Comparison of ENCODE assay signal across 8 mouse cellular contexts in the genomic region with DNA sequence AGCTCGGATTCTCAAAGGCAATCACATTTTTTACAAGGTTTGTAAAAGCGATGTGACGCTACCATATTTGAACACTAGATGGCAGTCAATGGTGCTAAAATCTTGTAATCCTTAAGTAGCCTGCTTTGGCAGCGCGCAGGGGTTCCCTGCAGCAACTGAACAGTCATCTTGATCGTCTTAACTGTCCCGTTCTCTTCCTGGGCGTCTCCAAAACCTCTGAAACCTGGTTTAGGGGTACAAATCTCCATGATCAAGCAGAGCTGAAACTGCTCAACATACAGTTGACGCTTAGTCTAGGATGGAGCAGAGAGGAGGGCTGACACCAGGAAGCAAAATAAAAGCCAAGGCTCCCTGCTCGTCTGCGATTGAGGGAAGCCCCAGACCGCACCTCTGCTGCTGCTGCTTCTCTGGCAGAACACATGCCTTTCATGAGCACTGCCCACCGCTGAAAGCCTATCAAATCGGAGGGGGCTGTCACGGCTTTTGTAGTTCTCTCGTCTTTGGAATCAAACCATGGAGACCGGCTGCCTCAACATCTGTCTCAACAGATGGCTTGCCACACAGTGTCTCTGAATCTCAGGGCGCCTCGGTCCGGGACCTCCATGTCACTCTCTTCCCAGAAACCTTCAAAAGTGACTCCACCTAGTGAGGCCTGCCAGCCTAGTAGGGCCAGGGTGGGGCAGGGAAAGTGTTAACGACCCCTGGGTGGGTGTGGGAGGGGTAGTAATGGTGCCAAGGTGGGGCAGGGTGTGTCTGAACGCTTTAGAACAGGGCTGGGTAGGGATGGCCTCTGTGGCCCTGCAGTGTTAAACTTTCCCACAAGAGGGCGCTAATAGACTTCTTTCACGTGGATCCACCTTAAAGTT. TPM values are rescaled to one million over a fixed set of nuclear protein-coding genes. Genes with fewer than 3 reads are reported as not detected.
DNase-seq lines count a peak whose midpoint lies in the region; ATAC-seq and TF ChIP-seq lines count a peak whose summit lies in the region.

No protein-coding gene starts in this region.

- in situ Hi-C loops in Patski (cut with MboI; ENCODE audit: low pct_unique_long_range_greater_than_20kb): loop anchor here (5.0 to 25.0 kb wide), 3 partner anchors 378 to 675 kb away; no protein-coding TSS in a partner anchor

- CTCF ChIA-PET in Patski (lab: Charles Lee): interaction anchor here (0.6 to 2.6 kb wide), 11 partner anchors 8 to 371 kb away, joined by 3 to 17 read pairs (median 3); partner anchors contain the start of gene Zdhhc13

- peak overlapping the region; percentile 42 for H3K4me3 ChIP-seq in hindbrain, embryonic 13.5 days

- peaks cover 9% of the 10 kb centered on the region for H3K27me3 ChIP-seq in Patski
- peaks cover 15% of the 10 kb centered on the region for H3K27me3 ChIP-seq in hindbrain, embryonic 13.5 days

- peak overlapping the region; percentile 69 for H3K9ac ChIP-seq in hindbrain, embryonic 13.5 days

- WGBS in hindbrain, embryonic 13.5 days: 2% methylated on average over 24 of the region's 24 CpGs

- POLR2A ChIA-PET in Patski (lab: Charles Lee): no interaction called here

- peak; percentile 94 for ATAC-seq in Patski
- peak; percentile 88 for ATAC-seq in hindbrain, embryonic 13.5 days (ENCODE audit: low FRiP score)

- TF ChIP-seq CTCF in Patski (IDR thresholded peaks at IDR 0.05): peak; percentile 87

- peak overlapping the region; percentile 52 for H3K27ac ChIP-seq in hindbrain, embryonic 13.5 days

- peak; percentile 65 for DNase-seq in Patski (ENCODE audit: low read depth, low spot score)
- DNase-seq in cerebellum, postnatal 10 days: peak; percentile 93 to 95
- DNase-seq in frontal cortex, postnatal 14 days (ENCODE audit: low spot score in 2 of 2): peak; percentile 52 to 69
- peak; percentile 60 to 89 for DNase-seq in layer of hippocampus, postnatal 25 days (ENCODE audit: extremely low spot score in 1 of 2, low spot score in 1 of 2)
- peak; percentile 80 for DNase-seq in lung, postnatal 25 days (ENCODE audit: low spot score)
- DNase-seq in retina, embryonic 14.5 days (ENCODE audit: low spot score): peak; percentile 98
- DNase-seq in thymus, postnatal 4 days: peak; percentile 83

- H3K4me1 ChIP-seq in hindbrain, embryonic 13.5 days (replicated peaks): peaks cover 4% of the 10 kb centered on the region; the same call in 1 of the 2 replicates

- no peaks in the 10 kb centered on the region for H3K9me3 ChIP-seq in hindbrain, embryonic 13.5 days

- no peaks in the 10 kb centered on the region for H3K36me3 ChIP-seq in hindbrain, embryonic 13.5 days

- H3K4me2 ChIP-seq in hindbrain, embryonic 13.5 days: peak overlapping the region; percentile 77

RNA-seq across cellular contexts. Expression of gene Zdhhc13, which starts 39.3 kb away (rescaled TPM):
- 59.2 TPM for polyA plus RNA-seq in Patski (2021)
- polyA plus RNA-seq in hindbrain, embryonic 13.5 days (2015; fragmentation: Nextera tagmentation; extraction: Ambion mirVana): 38.6 and 42.4 TPM in 2 replicates
- total RNA-seq in layer of hippocampus, postnatal 25 days (2021): 10 to 100 TPM; 25.6 TPM

Comparison
In these comparisons a context has a peak if more than half of its experiments do, and no peak if none do; other contexts are left out.
1. Peak in every context shown above with its lines: DNase-seq, ATAC-seq, H3K4me3 ChIP-seq and H3K27ac ChIP-seq.